Mouse (Mus musculus) c-Kit-negative CD71-positive TER-119-positive erythroid progenitor cells, embryonic 14.5 days (primary cell): ENCODE data around the gene Fam171a1.
"Not testable (repeated sequence)": the region's sequence is repeated elsewhere in the genome, so short reads cannot be mapped to it uniquely, and the experiment has no call there.

ENCODE experiments used
- DNase-seq: peaks from one replicate; pipeline ENCODE4 v3.0.0-alpha.2; 2013; ENCODE audit warnings: low read depth, low spot score

Fam171a1 gene

GRCm38 (mm10) chr2:3113866-3114265 is at the start of gene Fam171a1:
Gene Fam171a1 (plus strand): TSS chr2:3114224.
- no peak for DNase-seq

- DNase-seq: no peak
Measured at GRCm38 (mm10) chr2:3069140-3069539, 44.9 kb upstream of the Fam171a1 start.

GRCm38 (mm10) chr2:3088361-3088760 is 25.7 kb upstream of the Fam171a1 start:
- not testable (repeated sequence) for DNase-seq

- no peak for DNase-seq
Measured at GRCm38 (mm10) chr2:3089274-3089673, 24.8 kb upstream of the Fam171a1 start.

GRCm38 (mm10) chr2:3096101-3096500 is 17.9 kb upstream of the Fam171a1 start:
- no peak for DNase-seq

GRCm38 (mm10) chr2:3099971-3100370 is 14.1 kb upstream of the Fam171a1 start:
- DNase-seq: no peak

GRCm38 (mm10) chr2:3101292-3101957 is 12.6 kb upstream of the Fam171a1 start:
- DNase-seq: no peak

- DNase-seq: no peak
Measured at GRCm38 (mm10) chr2:3102360-3102759, 11.7 kb upstream of the Fam171a1 start.

GRCm38 (mm10) chr2:3107471-3107870 is 6.6 kb upstream of the Fam171a1 start:
- DNase-seq: no peak

GRCm38 (mm10) chr2:3108431-3108830 is 5.6 kb upstream of the Fam171a1 start:
- DNase-seq: no peak

GRCm38 (mm10) chr2:3108834-3109233 is 5.2 kb upstream of the Fam171a1 start:
- DNase-seq: no peak

GRCm38 (mm10) chr2:3117855-3118202 is 3.8 kb downstream of the Fam171a1 start:
- DNase-seq: no peak

- DNase-seq: no peak
Measured at GRCm38 (mm10) chr2:3118203-3118941, 4.3 kb downstream of the Fam171a1 start.

- DNase-seq: no peak
Measured at GRCm38 (mm10) chr2:3118969-3119368, 4.9 kb downstream of the Fam171a1 start.

- DNase-seq: no peak
Measured at GRCm38 (mm10) chr2:3119371-3119935, 5.4 kb downstream of the Fam171a1 start.

- DNase-seq: no peak
Measured at GRCm38 (mm10) chr2:3122571-3122970, 8.5 kb downstream of the Fam171a1 start.

- DNase-seq: no peak
Measured at GRCm38 (mm10) chr2:3127256-3127883, 13.3 kb downstream of the Fam171a1 start.

- DNase-seq: no peak
Measured at GRCm38 (mm10) chr2:3128344-3128871, 14.4 kb downstream of the Fam171a1 start.

- no peak for DNase-seq
Measured at GRCm38 (mm10) chr2:3128910-3129309, 14.9 kb downstream of the Fam171a1 start.

GRCm38 (mm10) chr2:3132473-3132872 is 18.4 kb downstream of the Fam171a1 start:
- DNase-seq: no peak

GRCm38 (mm10) chr2:3134580-3135296 is 20.7 kb downstream of the Fam171a1 start:
- no peak for DNase-seq

GRCm38 (mm10) chr2:3135297-3135684 is 21.3 kb downstream of the Fam171a1 start:
- no peak for DNase-seq
